In genomic region chrX:12544417-12544816, GRCm38 (mm10) we compare ENCODE assay signal across 22 mouse cellular contexts. TPM values are rescaled to one million over a fixed set of nuclear protein-coding genes. Genes with fewer than 3 reads are reported as not detected.
DNase-seq lines count a peak whose midpoint lies in the region; ATAC-seq and TF ChIP-seq lines count a peak whose summit lies in the region.
"Had no signal": no experiment of that assay in that cellular context is flagged by ENCODE, and none has a peak within 500 bp of the region (broad histone marks: within the 10 kb centered on the region; RNA-seq: fewer than 3 reads in every experiment).

No protein-coding gene starts in this region.

- no peak overlapping the region for H3K4me2 ChIP-seq in liver, embryonic 14.5 days (ENCODE audit: low read depth)
- no peak overlapping the region for H3K4me2 ChIP-seq in liver, embryonic 11.5 days
- H3K4me2 ChIP-seq: embryonic facial prominence, embryonic 12.5 days; heart, embryonic 11.5 days; heart, embryonic 15.5 days; hindbrain, embryonic 13.5 days had no signal

- no peak overlapping the region for H3K4me3 ChIP-seq in liver, embryonic 14.5 days (ENCODE audit: insufficient read depth in 1 of 2, low read depth in 2 of 2, low read length in 2 of 2)
- no peak overlapping the region for H3K4me3 ChIP-seq in liver, embryonic 11.5 days (ENCODE audit: low read depth, low read length)
- H3K4me3 ChIP-seq in bone marrow, adult 2 months (replicated peaks; ENCODE audit: control insufficient read depth, low read depth, low read length): no peak overlapping the region
- H3K4me3 ChIP-seq: embryonic facial prominence, embryonic 12.5 days; heart, adult 2 months; heart, embryonic 15.5 days; hindbrain, embryonic 13.5 days had no signal

- peaks cover 2 to 5% of the 10 kb centered on the region in 2 experiments; a peak in 1 of 4 replicates for H3K4me1 ChIP-seq in liver, embryonic 14.5 days (replicated peaks; ENCODE audit: control insufficient read depth in 2 of 2, insufficient read depth in 2 of 2, low read length in 1 of 2)
- H3K4me1 ChIP-seq in liver, embryonic 11.5 days (replicated peaks; ENCODE audit: control insufficient read depth, insufficient read depth, low read length): no peaks in the 10 kb centered on the region
- no peaks in the 10 kb centered on the region; the same call in 1 of the 2 replicates for H3K4me1 ChIP-seq in bone marrow, adult 2 months (ENCODE audit: control insufficient read depth, insufficient read depth, low read length)
- H3K4me1 ChIP-seq: embryonic facial prominence, embryonic 12.5 days; heart, embryonic 15.5 days; hindbrain, embryonic 13.5 days had no signal

- H3K27ac ChIP-seq in liver, embryonic 14.5 days: no peak overlapping the region
- no peak overlapping the region for H3K27ac ChIP-seq in liver, embryonic 11.5 days (ENCODE audit: low read depth, low read length)
- H3K27ac ChIP-seq in bone marrow, adult 2 months (ENCODE audit: control insufficient read depth, insufficient read depth, low read depth, low read length, poor library complexity): no peak overlapping the region
- H3K27ac ChIP-seq: embryonic facial prominence, embryonic 12.5 days; heart, adult 2 months; heart, embryonic 15.5 days; hindbrain, embryonic 13.5 days; hindbrain, postnatal 0 days had no signal

- H3K9ac ChIP-seq in liver, embryonic 14.5 days (replicated peaks): no peak overlapping the region
- H3K9ac ChIP-seq in liver, embryonic 11.5 days (ENCODE audit: low read depth, low read length): no peak overlapping the region
- H3K9ac ChIP-seq: embryonic facial prominence, embryonic 12.5 days; heart, embryonic 15.5 days; hindbrain, embryonic 13.5 days had no signal

- H3K9me3 ChIP-seq in liver, embryonic 14.5 days (ENCODE audit: control insufficient read depth, low read length): no peaks in the 10 kb centered on the region
- no peaks in the 10 kb centered on the region for H3K9me3 ChIP-seq in liver, embryonic 11.5 days (ENCODE audit: control insufficient read depth, low read length)
- H3K9me3 ChIP-seq: embryonic facial prominence, embryonic 12.5 days; heart, embryonic 15.5 days; hindbrain, embryonic 13.5 days had no signal

- no peaks in the 10 kb centered on the region for H3K36me3 ChIP-seq in liver, embryonic 14.5 days (replicated peaks; ENCODE audit: control insufficient read depth, insufficient read depth, low read depth)
- H3K36me3 ChIP-seq in liver, embryonic 11.5 days (ENCODE audit: control insufficient read depth, insufficient read depth, low read length): no peaks in the 10 kb centered on the region
- H3K36me3 ChIP-seq: embryonic facial prominence, embryonic 12.5 days; heart, embryonic 15.5 days; hindbrain, embryonic 13.5 days had no signal

- H3K27me3 ChIP-seq in liver, embryonic 14.5 days (ENCODE audit: control insufficient read depth, insufficient read depth, low read length): no peaks in the 10 kb centered on the region
- no peaks in the 10 kb centered on the region for H3K27me3 ChIP-seq in liver, embryonic 11.5 days (replicated peaks; ENCODE audit: control insufficient read depth, insufficient read depth, low read length)
- H3K27me3 ChIP-seq: embryonic facial prominence, embryonic 12.5 days; heart, embryonic 15.5 days; hindbrain, embryonic 13.5 days had no signal

- no peak for TF ChIP-seq POLR2A in bone marrow, adult 2 months (IDR thresholded peaks at IDR 0.05; ENCODE audit: borderline replicate concordance, control insufficient read depth, low read depth, low read length)

- DNase-seq in liver, embryonic 14.5 days (ENCODE audit: low read depth in 3 of 3, low spot score in 3 of 3): no peak
- DNase-seq in liver, embryonic 11.5 days (ENCODE audit: low spot score): no peak
- peak; percentile 36 for DNase-seq in thymus, postnatal 4 days
- DNase-seq in thymus, adult 18-20 months: no peak
- DNase-seq in gastrocnemius, postnatal 4 days (ENCODE audit: low spot score in 2 of 2): no peak
- no peak for DNase-seq in left cerebral cortex, postnatal 4 days
- DNase-seq: adrenal gland, adult 2 months; adrenal gland, postnatal 25 days; cerebellum, adult 11 months; cerebellum, adult 8-10 months; cerebellum, postnatal 14 days; gastrocnemius, postnatal 10 days; heart, postnatal 14 days had no signal

- intact Hi-C loops in left cerebral cortex, postnatal 4 days (cut with DNase I): no loop called here

- WGBS in liver, embryonic 14.5 days (ENCODE audit: insufficient replicate concordance): 65% methylated on average over 1 of the region's 1 CpGs
- 74% methylated on average over 1 of the region's 1 CpGs for WGBS in liver, embryonic 11.5 days
- 85% methylated on average over 1 of the region's 1 CpGs for WGBS in bone marrow, adult 2 months

- TF ChIP-seq EP300 in liver, embryonic 14.5 days (IDR thresholded peaks at IDR 0.05; ENCODE audit: low read depth): no peak

- TF ChIP-seq CTCF in liver, embryonic 14.5 days (IDR thresholded peaks at IDR 0.05; ENCODE audit: low read depth): 0 out of 2 replicates have a peak, but pooled peaks have one; percentile 8
- TF ChIP-seq CTCF in bone marrow, adult 2 months (IDR thresholded peaks at IDR 0.05; ENCODE audit: control insufficient read depth, insufficient read depth, low read length): 0 out of 2 replicates have a peak, but pooled peaks have one; percentile 14

- ATAC-seq in liver, embryonic 14.5 days (ENCODE audit: insufficient read depth): no peak
- ATAC-seq in liver, embryonic 11.5 days (replicated peaks; ENCODE audit: low FRiP score): no peak
- ATAC-seq: CD4-positive, CD25-positive, alpha-beta regulatory T cell, adult 4 months; forebrain, embryonic 16.5 days; hindbrain, postnatal 0 days had no signal

RNA-seq across cellular contexts. Expression of gene Atp6ap2, which starts 43.2 kb away (rescaled TPM):
- 15.7 and 18.4 TPM in 2 replicates for polyA plus RNA-seq in liver, embryonic 14.5 days (2012; rRNA removed)
- polyA plus RNA-seq in liver, embryonic 14.5 days (2014; fragmentation: Nextera tagmentation; extraction: Ambion mirVana): 54.9 and 61.2 TPM in 2 replicates
- polyA plus RNA-seq in liver, embryonic 11.5 days (2014; fragmentation: Nextera tagmentation; extraction: Ambion mirVana): 66.0 and 75.3 TPM in 2 replicates
- polyA plus RNA-seq in bone marrow, adult 2 months (2011; ENCODE audit: insufficient read depth, insufficient read length, low replicate concordance, missing spikeins): 13.3 and 22.0 TPM in 2 replicates
- total RNA-seq in gastrocnemius, postnatal 4 days (2021): 10 to 100 TPM; 20.8 to 21.4 TPM
- total RNA-seq in left cerebral cortex, postnatal 4 days (2021): 100 to 1,000 TPM; 113 to 131 TPM
